Mouse (Mus musculus): ENCODE measurements around the gene Fam111a.

DNA sequence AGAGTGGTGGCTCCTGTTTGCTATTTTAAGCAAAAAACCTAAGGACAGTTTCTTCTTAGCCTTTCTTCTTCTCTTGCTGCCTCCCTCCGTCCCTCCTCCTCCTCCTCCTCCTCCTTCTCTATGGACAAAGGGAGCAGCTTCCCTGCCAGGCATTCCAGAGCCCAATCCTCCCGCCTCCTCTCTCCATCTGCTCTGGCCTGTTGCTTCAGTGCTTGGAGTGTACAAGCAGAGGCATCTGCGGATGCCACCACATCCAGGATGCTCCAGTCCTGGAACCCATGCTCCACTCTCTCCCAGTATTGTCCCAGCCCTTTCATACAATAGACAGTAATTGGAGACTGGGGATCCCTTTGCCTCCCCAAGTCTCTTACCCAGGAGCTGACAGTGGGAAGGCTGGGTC is 45.4 kb upstream of the Fam111a start:
- no peak for TF ChIP-seq FOSL1 (IDR thresholded peaks at IDR 0.05; ENCODE audit: insufficient read depth, low read length, poor library complexity, severe bottlenecking)
- TF ChIP-seq CTCF (IDR thresholded peaks at IDR 0.05; ENCODE audit: control insufficient read depth, insufficient read depth, insufficient read length): no peak
- TF ChIP-seq MAX (IDR thresholded peaks at IDR 0.05): no peak
- TF ChIP-seq CEBPB (IDR thresholded peaks at IDR 0.05; ENCODE audit: low read depth): no peak
- no peak for TF ChIP-seq USF1 (IDR thresholded peaks at IDR 0.05; ENCODE audit: low read depth)
- TF ChIP-seq MYOG (IDR thresholded peaks at IDR 0.05; ENCODE audit: control insufficient read depth, extremely low read depth, insufficient read length): no peak
- TF ChIP-seq MYOD1 (IDR thresholded peaks at IDR 0.05; ENCODE audit: control insufficient read depth, insufficient read length, low read depth): no peak

Data from C2C12 (cell line).